ENCODE assay signal across 8 mouse cellular contexts in the genomic region with DNA sequence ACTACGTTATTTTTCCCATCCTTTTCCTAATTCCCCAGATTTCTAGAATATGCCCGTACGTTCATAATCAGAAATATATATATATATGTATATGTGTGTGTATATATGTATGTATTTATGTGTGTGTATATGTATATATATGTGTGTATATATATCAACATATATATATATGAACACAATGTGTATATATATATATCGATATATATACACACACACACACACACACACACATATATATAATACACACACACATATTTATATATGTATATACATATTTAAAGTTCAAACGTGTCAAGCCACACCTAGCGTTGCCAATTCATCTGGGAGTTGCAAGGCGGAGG. TPM values are rescaled to one million over a fixed set of nuclear protein-coding genes. Genes with fewer than 3 reads are reported as not detected.
DNase-seq lines count a peak whose midpoint lies in the region; ATAC-seq and TF ChIP-seq lines count a peak whose summit lies in the region.

No protein-coding gene starts in this region.

- no peaks in the 10 kb centered on the region for H3K4me1 ChIP-seq in heart, embryonic 14.5 days (ENCODE audit: control insufficient read depth in 2 of 2, insufficient read depth in 2 of 2, low read length in 2 of 2)
- H3K4me1 ChIP-seq in ES-E14 (ENCODE audit: control insufficient read depth in 2 of 2, insufficient read depth in 2 of 2, low read length in 2 of 2, poor library complexity in 1 of 2): no peaks in the 10 kb centered on the region
- no peaks in the 10 kb centered on the region; the same call in 1 of the 2 replicates for H3K4me1 ChIP-seq in hindbrain, embryonic 10.5 days (replicated peaks)
- peaks cover 14% of the 10 kb centered on the region; the same call in 1 of the 2 replicates for H3K4me1 ChIP-seq in midbrain, embryonic 10.5 days

- intact Hi-C loops in heart, postnatal 10 days (cut with DNase I): no loop called here

- peak overlapping the region; percentile 50 for H3K4me2 ChIP-seq in heart, embryonic 14.5 days (ENCODE audit: low read length)

- no peak for DNase-seq in heart, postnatal 10 days
- DNase-seq in ES-E14 (ENCODE audit: low read depth, low spot score): no peak
- DNase-seq in hindbrain, embryonic 10.5 days (ENCODE audit: low spot score): no peak
- DNase-seq in midbrain, embryonic 10.5 days (ENCODE audit: low spot score): no peak
- DNase-seq in cerebellum, adult 11-12 months: no peak

- peak overlapping the region; percentile 76 to 90 for H3K27ac ChIP-seq in heart, embryonic 14.5 days (replicated peaks in 1 of 2; ENCODE audit: control insufficient read depth in 1 of 2, insufficient read depth in 1 of 2, low read depth in 2 of 2, low read length in 2 of 2)
- no peak overlapping the region for H3K27ac ChIP-seq in ES-E14 (ENCODE audit: insufficient read depth, low read depth, low read length, poor library complexity, severe bottlenecking)
- peak overlapping the region; percentile 92 for H3K27ac ChIP-seq in hindbrain, embryonic 10.5 days
- H3K27ac ChIP-seq in midbrain, embryonic 10.5 days (replicated peaks): peak overlapping the region; percentile 90

- no peaks in the 10 kb centered on the region for H3K9me3 ChIP-seq in heart, embryonic 14.5 days (ENCODE audit: control insufficient read depth, low read length)
- H3K9me3 ChIP-seq in ES-E14 (ENCODE audit: control insufficient read depth, insufficient read depth, low read depth, low read length): no peaks in the 10 kb centered on the region
- no peaks in the 10 kb centered on the region for H3K9me3 ChIP-seq in hindbrain, embryonic 10.5 days
- H3K9me3 ChIP-seq in midbrain, embryonic 10.5 days (replicated peaks): no peaks in the 10 kb centered on the region

- WGBS in heart, embryonic 14.5 days: 43% methylated on average over 7 of the region's 7 CpGs
- 41% methylated on average over 7 of the region's 7 CpGs for WGBS in hindbrain, embryonic 10.5 days
- WGBS in midbrain, embryonic 10.5 days: 49% methylated on average over 7 of the region's 7 CpGs

- peak overlapping the region; percentile 40 to 62 for H3K4me3 ChIP-seq in heart, embryonic 14.5 days (ENCODE audit: control insufficient read depth in 1 of 2, insufficient read depth in 1 of 2, low read depth in 1 of 2, low read length in 2 of 2)
- peak overlapping the region; percentile 66 to 76; a peak in 3 of 4 replicates for H3K4me3 ChIP-seq in ES-E14 (ENCODE audit: insufficient read depth in 1 of 2, low read depth in 1 of 2, low read length in 2 of 2, poor library complexity in 1 of 2, severe bottlenecking in 1 of 2)
- peak overlapping the region; percentile 60 for H3K4me3 ChIP-seq in hindbrain, embryonic 10.5 days
- peak overlapping the region; percentile 61 for H3K4me3 ChIP-seq in midbrain, embryonic 10.5 days

- in situ Hi-C loops in ES-E14 (cut with MboI; ENCODE audit: low sequenced_read_pairs in 2 of 2, unreplicated experiment in 2 of 2): no loop called here

- no peaks in the 10 kb centered on the region for H3K27me3 ChIP-seq in heart, embryonic 14.5 days (ENCODE audit: control insufficient read depth, insufficient read depth, low read length)
- no peaks in the 10 kb centered on the region for H3K27me3 ChIP-seq in hindbrain, embryonic 10.5 days (ENCODE audit: insufficient read depth, poor library complexity, severe bottlenecking)
- H3K27me3 ChIP-seq in midbrain, embryonic 10.5 days (ENCODE audit: low read depth, poor library complexity, severe bottlenecking): no peaks in the 10 kb centered on the region

- H3K36me3 ChIP-seq in heart, embryonic 14.5 days (ENCODE audit: control insufficient read depth, insufficient read depth, low read length): no peaks in the 10 kb centered on the region
- H3K36me3 ChIP-seq in ES-E14 (ENCODE audit: control insufficient read depth, insufficient read depth, low read length, poor library complexity, severe bottlenecking): no peaks in the 10 kb centered on the region
- H3K36me3 ChIP-seq in hindbrain, embryonic 10.5 days: no peaks in the 10 kb centered on the region
- no peaks in the 10 kb centered on the region for H3K36me3 ChIP-seq in midbrain, embryonic 10.5 days

- no peak for ATAC-seq in heart, embryonic 14.5 days (ENCODE audit: insufficient number of reproducible peaks, insufficient read depth, low FRiP score, low read depth)
- ATAC-seq in CD4-positive, CD25-positive, alpha-beta regulatory T cell, adult 4 months: no peak
- no peak for ATAC-seq in frontal cortex, adult (ENCODE audit: low TSS enrichment)

- peak overlapping the region; percentile 62 for H3K9ac ChIP-seq in heart, embryonic 14.5 days (ENCODE audit: low read length)
- no peak overlapping the region; the same call in 1 of the 2 replicates for H3K9ac ChIP-seq in ES-E14 (ENCODE audit: insufficient read depth, low read depth, low read length, poor library complexity, severe bottlenecking)

TF ChIP-seq in ES-E14, 5 proteins besides CTCF, POLR2A, EP300 and RAD21:
- TF ChIP-seq HCFC1 (IDR thresholded peaks at IDR 0.05; ENCODE audit: borderline replicate concordance, insufficient read depth, low read length) (no peak), CHD2 (IDR thresholded peaks at IDR 0.05; ENCODE audit: low read depth, low read length) (no peak), ZC3H11A (IDR thresholded peaks at IDR 0.05; ENCODE audit: borderline replicate concordance, low read depth, low read length) (no peak), ZNF384 (IDR thresholded peaks at IDR 0.05; ENCODE audit: low read depth, low read length) (no peak), MAFK (IDR thresholded peaks at IDR 0.05; ENCODE audit: insufficient read depth, low read depth, low read length) (no peak)

RNA-seq across cellular contexts. Expression of a gene that starts 16.7 kb away (rescaled TPM):
- 107 and 119 TPM in 2 replicates for polyA plus RNA-seq in heart, embryonic 14.5 days (2014; fragmentation: Nextera tagmentation; extraction: Ambion mirVana)
- 10 to 100 TPM; 77.2 to 78.6 TPM for total RNA-seq in heart, postnatal 10 days (2021)
- total RNA-seq in ES-E14 (2012; rRNA removed): 58.7 and 61.8 TPM in 2 replicates
- 111 and 117 TPM in 2 replicates for polyA plus RNA-seq in hindbrain, embryonic 10.5 days (2016; fragmentation: Nextera tagmentation; extraction: Ambion mirVana)
- 98.2 and 105 TPM in 2 replicates for polyA plus RNA-seq in midbrain, embryonic 10.5 days (2016; fragmentation: Nextera tagmentation; extraction: Ambion mirVana)
- polyA plus RNA-seq in CD4-positive, CD25-positive, alpha-beta regulatory T cell, adult 4 months (2017; shearing (Covaris generic)): 10 to 100 TPM in 1 of 2 experiments, 1 to 10 TPM in 1; 8.8 to 15.4 TPM

RNA-seq across cellular contexts. Expression of a gene that starts 17.6 kb away (rescaled TPM):
- polyA plus RNA-seq in heart, embryonic 14.5 days (2014; fragmentation: Nextera tagmentation; extraction: Ambion mirVana): 93.8 and 101 TPM in 2 replicates
- 10 to 100 TPM; 70.3 to 70.4 TPM for total RNA-seq in heart, postnatal 10 days (2021)
- 27.9 and 30.9 TPM in 2 replicates for total RNA-seq in ES-E14 (2012; rRNA removed)
- 57.9 and 66.6 TPM in 2 replicates for polyA plus RNA-seq in hindbrain, embryonic 10.5 days (2016; fragmentation: Nextera tagmentation; extraction: Ambion mirVana)
- 63.2 and 68.9 TPM in 2 replicates for polyA plus RNA-seq in midbrain, embryonic 10.5 days (2016; fragmentation: Nextera tagmentation; extraction: Ambion mirVana)
- polyA plus RNA-seq in CD4-positive, CD25-positive, alpha-beta regulatory T cell, adult 4 months (2017; shearing (Covaris generic)): 10 to 100 TPM; 74.2 to 77.0 TPM

RNA-seq across cellular contexts. Expression of a gene that starts 53.6 kb away (rescaled TPM):
- polyA plus RNA-seq in heart, embryonic 14.5 days (2014; fragmentation: Nextera tagmentation; extraction: Ambion mirVana): 22.8 and 26.6 TPM in 2 replicates
- total RNA-seq in heart, postnatal 10 days (2021): 10 to 100 TPM in 1 of 2 experiments, 1 to 10 TPM in 1; 8.4 to 15.3 TPM
- 11.3 and 14.6 TPM in 2 replicates for total RNA-seq in ES-E14 (2012; rRNA removed)
- polyA plus RNA-seq in hindbrain, embryonic 10.5 days (2016; fragmentation: Nextera tagmentation; extraction: Ambion mirVana): 20.4 and 23.3 TPM in 2 replicates
- 22.0 and 22.8 TPM in 2 replicates for polyA plus RNA-seq in midbrain, embryonic 10.5 days (2016; fragmentation: Nextera tagmentation; extraction: Ambion mirVana)
- polyA plus RNA-seq in CD4-positive, CD25-positive, alpha-beta regulatory T cell, adult 4 months (2017; shearing (Covaris generic)): 10 to 100 TPM; 22.0 to 29.5 TPM
